Mouse (Mus musculus) hindbrain, embryonic 16.5 days (tissue): Measurements from ENCODE around the gene Prcc. TPM values are rescaled to one million over a fixed set of nuclear protein-coding genes. Genes with fewer than 3 reads are reported as not detected.
"Not testable (repeated sequence)": the region's sequence is repeated elsewhere in the genome, so short reads cannot be mapped to it uniquely, and the experiment has no call there.

Experiments used
- ATAC-seq: fragments of 200-750 bp; cut with Nextera tagmentation; 2 replicates; pipeline ENCODE4 v1.8.0; 2017; ENCODE audit warnings: moderate TSS enrichment, moderate library complexity
- H3K27ac ChIP-seq: fragments of 300-500 bp; sonication (generic); 2 replicates; pipeline ENCODE4 v1.5.1; 2014; ENCODE audit warnings: low read depth, mild to moderate bottlenecking, control low read depth, low read length, moderate library complexity
- H3K27me3 ChIP-seq: fragments of 300-500 bp; sonication (generic); replicated peaks from 2 replicates; pipeline ENCODE4 v1.6.1; 2014; ENCODE audit warnings: low read length; ENCODE audit not compliant: control insufficient read depth, insufficient read depth
- H3K36me3 ChIP-seq: fragments of 300-500 bp; sonication (generic); 2 replicates; pipeline ENCODE4 v1.6.1; 2014; ENCODE audit warnings: mild to moderate bottlenecking, low read length, moderate library complexity, mixed read lengths; ENCODE audit not compliant: control insufficient read depth, insufficient read depth
- H3K4me1 ChIP-seq: fragments of 300-500 bp; sonication (generic); 2 replicates; pipeline ENCODE4 v1.6.1; 2014; ENCODE audit warnings: low read depth, low read length; ENCODE audit not compliant: control insufficient read depth, insufficient read depth
- H3K4me2 ChIP-seq: fragments of 300-500 bp; sonication (generic); 2 replicates; pipeline ENCODE4 v1.6.1; 2014; ENCODE audit warnings: mild to moderate bottlenecking, low read length, control low read depth, moderate library complexity
- H3K4me3 ChIP-seq: fragments of 300-500 bp; sonication (generic); 2 replicates; pipeline ENCODE4 v1.5.1; 2014; ENCODE audit warnings: mild to moderate bottlenecking, low read length, control low read depth, moderate library complexity
- H3K9ac ChIP-seq: fragments of 300-500 bp; sonication (generic); 2 replicates; pipeline ENCODE4 v1.6.1; 2014; ENCODE audit warnings: low read depth, mild to moderate bottlenecking, control low read depth, low read length, moderate library complexity
- H3K9me3 ChIP-seq: fragments of 300-500 bp; sonication (generic); 2 replicates; pipeline ENCODE4 v1.6.1; 2014; ENCODE audit warnings: mild to moderate bottlenecking, low read length, moderate library complexity; ENCODE audit not compliant: control insufficient read depth
- WGBS: fragments of 180-500 bp; shearing (Covaris S2); extraction: QIAGEN DNeasy Blood & Tissue Kit; methylation state at CpG from one replicate; pipeline ENCODE4 v1.1.7; 2014; 5-methylcytosine and 5-hydroxymethylcytosine counted together
- polyA plus RNA-seq: library from polyadenylated mRNA; unstranded; fragments of >200 nt; fragmentation: Nextera tagmentation; extraction: Ambion mirVana; gene quantifications from 2 replicates; pipeline ENCODE4 v1.2.1, GENCODE M21; 2015

The Prcc gene
- polyA plus RNA-seq, 1 experiment from 2014 or later: 13.9 TPM

DNA sequence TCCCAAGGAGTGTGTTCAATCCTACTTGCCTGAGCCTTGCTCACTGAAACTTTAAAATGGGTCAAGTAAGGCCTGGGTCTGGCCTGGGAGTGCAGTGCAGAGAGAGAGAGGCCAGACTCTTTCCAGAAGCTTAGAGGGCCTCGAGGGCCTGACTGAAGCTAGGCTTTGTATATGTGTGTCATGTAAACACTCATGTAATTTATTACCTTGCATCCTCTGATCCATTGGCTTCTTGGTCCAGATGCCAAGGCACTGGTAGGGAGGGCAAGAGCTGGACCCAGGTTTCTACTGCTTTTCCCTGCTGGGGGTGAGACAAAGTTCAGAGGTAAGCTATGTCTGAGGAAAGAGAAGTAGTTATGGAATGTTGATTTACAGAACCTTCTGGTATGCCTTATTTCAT, 22.5 kb upstream of the Prcc start:
- Histone ChIP-seq H3K36me3 (no peaks in the 10 kb centered on the region), H3K4me3 (peak overlapping the region; percentile 95), H3K4me1 (peaks cover 32% of the 10 kb centered on the region), H3K27ac (no peak overlapping the region), H3K9me3 (no peaks in the 10 kb centered on the region), H3K27me3 (no peaks in the 10 kb centered on the region), H3K9ac (peak overlapping the region; percentile 90), H3K4me2 (peak overlapping the region; percentile 96)
- ATAC-seq: no peak
- WGBS: 15% methylated on average over 1 of the region's 1 CpGs

DNA sequence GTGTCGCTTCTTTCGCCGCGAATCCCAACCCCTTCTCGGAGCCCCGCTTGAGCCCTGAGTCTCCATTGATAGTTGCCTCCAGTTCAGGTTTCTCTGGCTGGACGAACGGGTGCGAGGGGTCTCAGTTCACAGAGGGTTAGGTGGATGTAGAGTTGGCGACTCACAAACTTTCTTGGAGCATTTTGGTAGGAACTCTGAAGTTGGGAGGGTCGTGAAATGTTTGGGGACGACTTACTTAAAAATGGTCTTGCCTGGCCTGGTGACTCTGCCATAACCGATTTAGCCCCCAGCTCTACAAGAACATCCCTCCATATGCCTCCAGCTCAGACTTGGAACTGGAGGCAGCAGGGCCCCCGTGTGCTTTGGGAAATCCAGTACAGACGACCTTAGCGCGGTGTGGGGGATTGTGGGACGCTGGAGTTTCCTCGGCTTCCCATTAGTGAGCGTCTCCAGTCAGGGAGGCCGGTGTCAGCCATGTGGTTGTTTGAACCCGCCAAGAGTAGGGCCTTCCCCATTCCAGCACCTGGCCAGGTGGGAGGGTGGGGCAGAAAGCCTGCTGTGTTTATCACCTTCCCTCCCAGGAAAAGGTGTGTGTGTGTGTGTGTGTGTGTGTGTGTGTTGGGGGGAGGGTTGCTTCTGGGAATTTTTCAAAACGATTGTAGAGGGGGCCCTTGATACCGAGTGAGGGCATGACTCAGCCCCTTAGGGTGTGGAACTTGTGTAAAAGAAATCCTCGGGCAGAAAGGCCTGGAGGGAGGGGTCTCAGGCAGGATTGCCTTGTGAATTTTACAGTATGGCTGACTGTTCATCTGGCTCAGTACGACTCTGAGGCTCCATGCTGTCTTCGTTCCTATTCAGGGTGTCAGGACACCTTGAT, 21.8 kb upstream of the Prcc start:
- Histone ChIP-seq H3K9me3 (no peaks in the 10 kb centered on the region), H3K4me3 (peak overlapping the region; percentile 95), H3K9ac (peak overlapping the region; percentile 90), H3K27ac (peak overlapping the region; percentile 94), H3K36me3 (no peaks in the 10 kb centered on the region), H3K27me3 (no peaks in the 10 kb centered on the region), H3K4me2 (peak overlapping the region; percentile 96), H3K4me1 (peaks cover 32% of the 10 kb centered on the region)
- under 1% methylated on average over 24 of the region's 27 CpGs for WGBS
- no peak for ATAC-seq

DNA sequence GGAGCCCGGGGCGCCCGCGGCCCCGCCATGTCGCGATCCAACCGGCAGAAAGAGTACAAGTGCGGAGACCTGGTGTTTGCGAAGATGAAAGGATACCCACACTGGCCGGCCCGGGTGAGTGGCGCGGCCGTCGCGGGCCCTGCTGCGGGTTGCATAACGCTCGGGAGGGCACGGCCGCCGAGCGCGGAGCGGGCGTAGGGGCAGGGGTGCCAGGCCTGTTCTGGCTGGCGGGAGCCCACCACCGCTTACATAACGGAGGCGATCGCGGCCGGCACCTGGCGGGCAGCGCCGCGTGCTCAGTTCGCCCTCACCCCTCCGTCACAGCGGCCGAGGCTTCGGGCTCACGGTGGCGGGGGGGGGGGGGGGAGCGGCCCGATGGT, 21.2 kb upstream of the Prcc start:
- Histone ChIP-seq H3K4me2 (peak overlapping the region; percentile 96), H3K4me3 (peak overlapping the region; percentile 95), H3K9ac (peak overlapping the region; percentile 90), H3K36me3 (no peaks in the 10 kb centered on the region), H3K27me3 (no peaks in the 10 kb centered on the region), H3K27ac (peak overlapping the region; percentile 94), H3K4me1 (peaks cover 32% of the 10 kb centered on the region), H3K9me3 (no peaks in the 10 kb centered on the region)
- WGBS: 1% methylated on average over 18 of the region's 47 CpGs
- ATAC-seq: peak; percentile 29

DNA sequence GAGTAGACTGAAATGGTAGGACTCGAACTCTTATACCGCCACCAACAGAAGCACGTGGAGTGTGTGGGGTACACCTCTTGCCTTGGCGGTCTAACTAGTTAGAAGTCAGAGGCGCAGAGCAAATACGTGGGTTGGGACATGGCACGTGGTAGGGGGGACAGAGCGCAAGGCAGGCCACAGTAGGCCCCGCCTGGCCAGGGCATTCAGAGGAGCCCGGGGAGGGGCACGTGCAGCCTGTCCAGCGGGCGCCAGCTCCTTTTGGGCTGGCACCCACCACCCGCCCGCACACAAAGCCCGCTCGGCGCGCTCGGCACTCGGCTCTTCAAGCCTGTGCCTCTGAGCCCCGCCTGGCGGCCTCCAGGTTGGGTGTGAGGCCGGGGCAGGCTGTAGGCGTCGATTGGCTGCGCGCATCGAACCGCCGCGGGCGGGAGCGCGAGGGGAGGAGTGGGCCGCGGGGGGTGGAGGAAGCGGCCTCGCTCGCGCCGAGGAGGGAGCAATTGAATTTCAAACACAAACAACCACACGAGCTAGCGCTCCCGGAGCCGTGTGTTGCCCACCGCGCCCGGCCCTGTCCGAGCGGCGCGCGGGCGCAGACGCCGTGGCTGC, 20.6 kb upstream of the Prcc start, which contains the start of gene Hdgf:
TSS of gene Hdgf (plus strand) at position 442 of the 606 bp plus-strand sequence.
- Histone ChIP-seq H3K36me3 (no peaks in the 10 kb centered on the region), H3K27ac (peak within 1 kb of the TSS; percentile 94), H3K27me3 (no peaks in the 10 kb centered on the region), H3K4me3 (peak within 1 kb of the TSS; percentile 95), H3K9me3 (no peaks in the 10 kb centered on the region), H3K4me2 (peak within 1 kb of the TSS; percentile 96), H3K9ac (peak within 1 kb of the TSS; percentile 90), H3K4me1 (peaks cover 30% of the 10 kb centered on the region)
- ATAC-seq: peak; percentile 96
- 0% methylated on average over 43 of the region's 57 CpGs for WGBS

DNA sequence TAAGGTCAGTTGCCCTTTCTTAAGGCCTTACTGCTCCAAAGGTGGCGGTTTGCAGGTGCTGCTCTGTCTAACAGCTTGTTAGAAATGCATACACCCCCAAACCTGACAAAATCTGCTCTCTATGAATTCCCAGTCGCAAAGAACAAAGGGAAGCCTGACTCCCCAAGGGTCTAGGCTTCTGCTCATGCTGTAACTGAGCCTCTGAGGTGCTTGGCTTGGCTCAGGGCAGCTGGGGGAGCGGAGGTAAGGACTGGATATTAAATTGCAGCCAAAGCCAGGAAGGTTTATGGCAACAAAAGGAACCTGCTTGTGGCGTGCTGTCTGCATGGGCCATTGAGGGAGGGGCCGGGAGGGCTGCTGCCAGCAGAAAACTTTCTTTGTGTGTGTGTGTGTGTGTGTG, 18.4 kb upstream of the Prcc start:
- 53% methylated on average over 5 of the region's 5 CpGs for WGBS

DNA sequence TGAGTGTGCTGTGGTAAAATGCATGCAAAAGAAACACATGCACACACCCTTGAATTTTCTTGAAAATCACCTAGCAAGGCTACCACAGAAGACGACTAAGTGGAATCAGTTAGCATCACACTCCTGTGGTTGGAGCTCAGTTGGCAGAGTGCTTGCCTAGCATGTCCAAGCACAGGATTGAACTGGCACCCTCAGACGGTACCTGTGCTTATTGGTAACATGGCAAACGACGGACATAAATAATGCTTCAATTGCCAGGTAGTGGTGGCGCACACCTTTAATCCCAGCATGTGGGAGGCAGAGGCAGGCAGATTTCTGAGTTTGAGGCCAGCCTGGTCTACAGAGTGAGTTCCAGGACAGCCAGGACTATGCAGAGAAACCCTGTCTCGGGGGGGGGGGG, 16.6 kb upstream of the Prcc start:
- H3K9ac ChIP-seq, H3K36me3 ChIP-seq, ATAC-seq, H3K4me1 ChIP-seq, H3K4me3 ChIP-seq, H3K27ac ChIP-seq, H3K27me3 ChIP-seq, H3K9me3 ChIP-seq, H3K4me2 ChIP-seq: not testable (repeated sequence)
- WGBS: 91% methylated on average over 5 of the region's 6 CpGs

More for the DNA sequence above, 18.4 kb upstream of the Prcc start:
- Histone ChIP-seq H3K9ac (no peak overlapping the region), H3K4me2 (no peak overlapping the region), H3K4me1 (peaks cover 15% of the 10 kb centered on the region), H3K9me3 (no peaks in the 10 kb centered on the region), H3K27me3 (no peaks in the 10 kb centered on the region), H3K36me3 (no peaks in the 10 kb centered on the region), H3K4me3 (no peak overlapping the region), H3K27ac (no peak overlapping the region)
- ATAC-seq: no peak

DNA sequence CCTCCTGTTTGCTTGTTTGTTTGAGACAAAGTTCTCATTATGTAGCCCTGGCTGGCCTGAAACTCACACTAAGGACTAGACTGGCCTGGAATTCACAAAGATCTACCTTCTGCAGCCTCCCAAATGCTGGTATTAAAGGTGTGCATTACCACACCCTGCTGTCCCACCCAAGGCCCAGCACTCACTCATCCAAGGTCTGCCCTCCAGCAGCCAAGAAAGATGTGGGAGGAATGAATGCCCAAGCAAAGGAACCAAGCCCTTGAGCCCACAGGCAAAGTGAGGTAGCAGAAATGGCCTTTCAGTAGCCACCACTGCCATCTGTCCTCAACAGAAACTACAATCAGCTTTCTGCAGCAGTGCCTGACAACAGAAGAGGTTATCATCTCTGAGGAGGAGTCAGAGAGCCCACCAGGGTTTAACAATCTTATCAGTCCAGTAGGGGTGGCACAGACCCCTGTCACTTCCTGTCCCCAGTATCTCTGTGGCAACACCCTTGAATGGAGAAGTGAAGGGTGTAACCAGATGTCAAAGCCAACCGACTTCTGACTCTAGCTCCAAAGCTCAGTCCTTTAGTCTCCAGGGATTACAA, 15.7 kb upstream of the Prcc start:
- ATAC-seq: no peak
- H3K4me2 ChIP-seq: no peak overlapping the region
- no peaks in the 10 kb centered on the region for H3K4me1 ChIP-seq
- no peak overlapping the region for H3K4me3 ChIP-seq
- H3K36me3 ChIP-seq: no peaks in the 10 kb centered on the region
- no peak overlapping the region for H3K9ac ChIP-seq
- H3K27me3 ChIP-seq: no peaks in the 10 kb centered on the region
- 50% methylated on average over 1 of the region's 1 CpGs for WGBS
- no peak overlapping the region for H3K27ac ChIP-seq
- no peaks in the 10 kb centered on the region for H3K9me3 ChIP-seq

DNA sequence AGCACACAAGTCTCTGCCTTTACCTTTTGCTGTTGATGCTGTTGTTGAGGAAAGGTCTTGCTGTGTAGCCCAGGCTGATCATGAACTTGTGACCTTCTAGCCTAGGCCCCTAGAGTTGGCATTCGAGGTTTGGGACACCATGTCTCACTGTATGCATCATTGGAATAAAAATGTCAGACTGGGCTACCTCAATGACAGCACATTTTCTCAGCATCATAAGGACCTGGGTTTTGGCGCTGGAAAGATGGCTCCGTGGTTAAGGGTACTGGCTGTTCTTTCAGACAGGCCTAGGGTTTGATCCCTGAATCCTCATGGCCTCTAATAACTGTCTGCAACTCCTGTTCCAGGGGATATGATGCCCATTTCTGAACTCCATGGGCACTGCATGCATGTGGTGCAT, 14.4 kb upstream of the Prcc start:
- Histone ChIP-seq H3K4me2 (no peak overlapping the region), H3K4me3 (no peak overlapping the region), H3K9me3 (no peaks in the 10 kb centered on the region), H3K36me3 (no peaks in the 10 kb centered on the region), H3K9ac (no peak overlapping the region), H3K27ac (no peak overlapping the region), H3K27me3 (no peaks in the 10 kb centered on the region), H3K4me1 (no peaks in the 10 kb centered on the region)
- no peak for ATAC-seq
- 80% methylated on average over 3 of the region's 3 CpGs for WGBS

DNA sequence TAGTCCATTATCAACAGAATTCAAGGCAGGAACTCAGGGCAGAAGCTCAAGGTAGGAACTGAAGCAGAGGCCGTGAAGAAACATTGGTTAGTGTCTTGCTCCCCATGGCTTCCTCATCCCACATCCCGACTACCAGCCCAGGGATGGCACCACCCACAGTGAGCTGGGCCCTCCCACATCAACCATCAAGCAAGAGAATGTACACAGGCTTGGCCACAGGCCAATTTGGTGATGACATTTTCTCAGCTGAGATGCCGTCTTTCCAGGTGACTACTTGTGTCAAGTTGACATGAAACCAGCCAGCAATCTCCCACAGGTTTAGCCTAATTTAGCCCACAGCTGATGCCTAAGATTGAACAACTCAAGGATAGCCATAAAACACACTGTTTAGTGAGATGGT, 13.9 kb upstream of the Prcc start:
- Histone ChIP-seq H3K27me3 (no peaks in the 10 kb centered on the region), H3K4me2 (no peak overlapping the region), H3K4me1 (no peaks in the 10 kb centered on the region), H3K9me3 (no peaks in the 10 kb centered on the region), H3K36me3 (no peaks in the 10 kb centered on the region), H3K4me3 (no peak overlapping the region), H3K9ac (no peak overlapping the region), H3K27ac (no peak overlapping the region)
- no peak for ATAC-seq
- WGBS: 73% methylated on average over 3 of the region's 3 CpGs
